Mouse (Mus musculus) embryo, embryonic 10.5 days (tissue): ENCODE data around the gene Snx29.

Experiments used
- DNase-seq: peaks from one replicate; pipeline ENCODE4 v3.0.0-alpha.2; 2015; ENCODE audit warnings: low spot score

Gene Snx29

DNA sequence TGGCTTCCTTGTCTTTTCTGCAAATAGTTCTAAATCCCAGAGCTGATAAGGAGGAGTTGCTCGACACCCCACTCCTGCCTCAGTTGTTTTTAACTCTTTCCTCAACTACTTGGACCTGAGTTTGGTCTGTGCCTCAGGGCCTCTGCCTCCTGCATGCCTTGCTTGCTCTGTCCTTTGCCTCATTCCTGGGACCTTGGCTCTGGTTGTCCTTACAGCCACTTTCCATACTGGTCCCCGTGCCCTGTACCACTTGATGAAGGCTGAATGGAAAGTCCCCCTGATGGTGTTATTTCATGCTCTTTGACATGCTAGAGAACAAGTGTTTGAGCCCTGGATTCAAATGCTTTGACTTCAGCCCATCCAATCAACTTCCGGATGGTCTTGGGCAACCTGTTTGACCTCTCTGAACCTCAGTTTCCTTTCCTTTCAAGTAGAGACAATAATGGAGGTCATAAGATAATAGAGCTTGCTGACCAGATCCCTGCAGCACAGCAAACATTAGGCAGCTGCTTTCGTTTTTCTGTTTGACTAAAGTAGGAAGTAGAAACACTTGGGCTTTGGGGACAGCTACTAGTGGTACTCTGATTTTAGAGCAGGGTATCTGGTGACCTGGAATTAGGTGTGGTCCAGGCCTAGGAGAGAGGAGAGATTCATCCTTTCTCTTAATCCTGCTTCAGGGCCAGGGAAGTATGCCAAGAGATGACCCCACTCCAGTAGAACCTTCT, 365.7 kb downstream of the Snx29 start:
- DNase-seq = no peak

DNA sequence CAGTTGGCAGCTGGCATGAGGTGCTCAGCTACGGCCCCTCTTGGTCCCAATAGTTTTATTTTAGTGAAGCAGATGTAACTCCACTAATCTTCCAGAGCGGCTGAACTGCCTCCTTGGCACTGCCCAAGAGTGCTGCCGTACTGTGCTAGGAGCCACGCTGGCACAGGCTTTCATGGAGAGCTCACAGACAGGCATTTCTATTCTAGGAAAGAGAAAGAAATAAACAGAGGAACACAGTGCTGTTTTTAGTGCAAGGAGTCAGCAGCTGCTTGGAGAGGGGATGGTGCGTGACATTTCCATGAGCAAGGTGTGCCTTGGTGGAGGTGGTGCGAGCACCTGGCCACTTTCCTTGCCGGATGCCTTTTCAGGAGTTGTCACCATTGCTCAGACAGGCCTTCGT, 367.4 kb downstream of the Snx29 start:
- no peak for DNase-seq

DNA sequence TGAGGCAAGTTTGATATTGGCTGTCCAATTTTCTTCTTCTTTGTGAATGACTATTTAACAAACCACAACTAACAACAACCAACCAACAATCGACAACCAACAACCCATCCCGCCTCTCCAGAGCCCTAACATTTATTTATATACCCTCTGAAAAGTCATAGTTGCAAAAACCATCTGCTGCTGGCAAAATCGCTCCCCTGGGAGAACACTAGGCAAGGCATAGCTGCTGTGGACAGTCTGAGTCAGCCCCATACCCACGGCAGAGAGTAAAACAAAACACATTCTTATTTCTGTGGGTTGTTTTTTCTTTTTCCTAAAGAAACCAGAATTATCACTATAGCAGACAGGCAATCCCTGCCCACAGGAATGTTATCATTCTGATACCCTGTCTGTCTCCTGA, 368.0 kb downstream of the Snx29 start:
- DNase-seq = no peak

DNA sequence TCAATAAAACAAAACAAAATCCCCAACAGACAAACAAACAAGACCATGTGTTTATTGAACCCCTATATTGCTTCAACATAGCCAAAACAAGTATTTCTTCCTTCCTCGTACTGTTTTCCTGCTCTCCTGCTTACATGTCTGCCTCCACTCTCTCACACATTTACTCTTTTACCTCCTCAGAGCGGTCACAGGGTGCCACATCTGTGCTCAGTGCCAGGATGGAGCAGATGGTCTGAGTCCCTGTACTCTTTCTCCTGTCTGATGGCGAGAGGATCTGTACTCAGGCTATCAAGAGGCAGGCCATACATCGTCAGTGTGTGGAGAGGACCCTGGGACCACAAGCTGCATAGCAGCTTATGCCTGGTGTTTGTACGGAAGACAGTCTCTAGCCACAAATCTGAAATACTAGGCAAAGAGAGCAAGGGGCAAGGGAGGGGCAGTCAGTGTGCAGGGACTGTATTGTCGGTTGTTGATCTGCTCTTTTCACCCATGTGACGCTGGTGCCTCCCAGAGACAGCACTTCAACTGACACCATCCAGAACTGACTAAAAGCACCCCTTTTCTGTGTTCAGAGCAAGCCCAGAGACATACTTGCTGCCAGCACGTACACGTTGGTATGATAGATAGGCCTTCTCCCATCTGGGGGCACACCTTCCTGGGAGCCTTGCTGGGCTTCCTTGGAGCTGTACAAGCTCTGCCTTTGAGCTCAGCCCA, 368.9 kb downstream of the Snx29 start:
- peak; percentile 9 for DNase-seq

DNA sequence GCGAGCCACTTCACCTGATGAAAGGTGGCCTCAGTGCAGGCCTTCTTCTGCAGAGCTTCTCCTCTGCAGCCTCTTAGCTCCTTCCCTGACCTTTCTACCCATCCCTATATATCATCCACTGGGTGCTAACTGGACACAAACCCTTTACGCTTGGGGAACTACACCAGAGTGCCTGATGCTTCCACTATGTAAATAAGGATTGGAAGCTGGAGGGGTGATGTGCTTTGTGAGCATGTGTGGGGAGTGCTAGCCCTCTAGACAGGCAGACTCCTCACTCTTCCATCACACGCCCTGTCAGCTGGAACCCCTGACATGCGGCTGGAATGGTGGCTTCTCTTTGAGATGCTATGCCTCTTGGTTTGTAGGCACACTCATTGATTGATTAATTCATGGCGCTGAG, 370.0 kb downstream of the Snx29 start:
- no peak for DNase-seq

DNA sequence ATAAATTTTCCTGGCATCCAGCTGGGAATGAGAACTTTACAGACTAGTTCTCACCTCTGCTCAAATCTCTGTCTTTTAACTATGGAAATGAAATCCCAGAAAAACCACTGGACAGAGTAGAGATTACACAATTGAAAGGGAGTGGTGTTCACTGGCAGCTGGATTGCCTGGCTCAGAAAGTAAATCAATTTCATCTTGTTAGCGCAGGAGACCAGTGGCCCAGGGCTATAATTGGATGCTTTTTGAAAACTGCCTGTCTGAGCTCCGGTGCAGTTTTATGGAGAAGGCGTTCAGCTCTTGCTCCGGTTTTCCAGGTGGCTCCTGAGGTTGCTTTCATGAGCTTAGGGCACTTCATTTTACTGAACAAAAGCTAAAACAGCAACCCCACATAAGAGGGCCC, 371.7 kb downstream of the Snx29 start:
- DNase-seq = no peak

DNA sequence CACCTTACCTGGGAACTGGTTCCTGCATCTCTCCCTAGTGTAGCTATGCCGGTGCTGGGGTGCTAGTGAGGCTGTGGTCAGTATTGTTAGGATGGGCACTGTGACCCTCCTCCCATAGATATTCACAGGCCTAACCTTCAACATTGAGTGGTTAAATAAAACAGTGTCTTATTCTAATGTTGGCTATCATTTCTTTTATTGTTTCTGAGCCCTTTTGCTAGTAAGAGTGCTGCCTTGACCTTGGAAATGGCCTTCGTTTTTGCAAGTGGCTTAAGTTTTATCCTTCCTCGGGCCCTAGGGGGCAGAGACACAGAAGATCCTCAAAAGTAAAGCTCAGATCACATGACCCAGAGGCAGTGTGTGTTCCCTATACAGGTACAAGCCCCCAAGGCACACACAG, 374.1 kb downstream of the Snx29 start:
- DNase-seq = no peak

DNA sequence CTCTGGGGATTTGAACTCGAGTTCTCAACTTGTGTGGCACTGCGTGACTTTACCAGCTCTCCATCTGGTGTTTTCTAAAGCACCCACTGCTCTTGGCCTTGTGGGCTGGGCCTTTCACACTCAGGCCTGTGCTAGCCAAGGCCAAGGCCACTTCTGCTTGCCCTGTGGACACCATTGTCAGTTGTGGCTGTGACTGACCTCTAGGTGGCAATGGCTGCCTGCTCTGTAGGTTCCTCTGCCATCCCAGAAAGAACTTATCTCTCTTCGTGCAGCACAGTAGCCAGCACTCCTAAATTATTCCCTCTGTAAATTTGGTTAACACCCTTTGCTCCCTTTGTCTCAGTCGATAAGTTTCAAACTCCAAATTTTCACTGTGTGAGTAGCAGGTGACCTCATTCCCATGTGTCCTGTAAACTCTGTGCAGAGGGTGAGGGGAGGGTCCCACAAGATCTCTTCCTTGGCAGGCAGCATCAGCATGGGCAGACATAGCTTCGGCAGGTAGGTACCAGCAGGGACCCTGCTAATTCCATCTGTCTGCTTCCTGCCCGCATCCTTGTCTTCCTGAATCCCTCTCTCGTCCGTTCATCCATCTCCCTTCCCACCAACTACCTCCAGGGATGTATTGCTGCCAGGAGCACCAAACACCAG, 375.1 kb downstream of the Snx29 start:
- peak; percentile 56 for DNase-seq

DNA sequence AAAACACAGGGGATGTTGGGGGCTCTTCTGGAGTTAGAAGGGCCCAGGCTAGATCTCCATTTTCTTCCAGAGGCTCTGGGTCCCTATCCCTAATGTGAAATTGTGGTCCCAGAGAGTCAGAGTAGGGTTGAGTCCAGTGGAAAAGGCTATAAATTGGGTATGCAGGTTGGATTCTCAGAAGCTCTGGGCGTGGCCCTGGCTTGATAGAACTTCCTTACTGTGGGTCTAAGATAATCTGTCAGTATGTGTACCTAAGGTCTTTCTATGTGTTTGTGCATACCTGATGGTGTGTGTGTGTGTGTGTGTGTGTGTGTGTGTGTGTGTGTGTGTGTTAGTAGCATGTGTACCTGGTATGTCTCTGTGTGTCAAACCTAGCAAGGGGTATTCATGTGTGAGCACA, 378.9 kb downstream of the Snx29 start:
- DNase-seq = no peak

DNA sequence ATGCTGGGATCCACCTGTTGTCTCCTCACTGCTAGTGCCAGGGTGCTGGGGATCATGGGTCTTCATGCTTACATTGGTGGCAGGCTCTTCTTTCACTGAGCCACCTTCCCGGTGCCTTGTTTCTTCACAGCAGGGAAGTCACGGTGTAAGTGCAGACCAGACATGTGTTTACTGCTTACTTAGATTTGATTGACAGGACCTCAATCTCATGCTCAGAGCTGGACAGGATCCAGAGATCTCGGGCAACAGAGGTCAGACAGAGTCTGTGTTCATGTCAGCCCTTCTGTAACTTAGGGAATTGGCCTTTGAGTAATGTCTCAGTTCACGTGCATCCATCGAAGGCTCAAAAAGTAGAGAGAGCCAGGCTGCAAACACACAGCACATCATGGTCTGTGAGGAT, 381.4 kb downstream of the Snx29 start:
- DNase-seq = no peak

DNA sequence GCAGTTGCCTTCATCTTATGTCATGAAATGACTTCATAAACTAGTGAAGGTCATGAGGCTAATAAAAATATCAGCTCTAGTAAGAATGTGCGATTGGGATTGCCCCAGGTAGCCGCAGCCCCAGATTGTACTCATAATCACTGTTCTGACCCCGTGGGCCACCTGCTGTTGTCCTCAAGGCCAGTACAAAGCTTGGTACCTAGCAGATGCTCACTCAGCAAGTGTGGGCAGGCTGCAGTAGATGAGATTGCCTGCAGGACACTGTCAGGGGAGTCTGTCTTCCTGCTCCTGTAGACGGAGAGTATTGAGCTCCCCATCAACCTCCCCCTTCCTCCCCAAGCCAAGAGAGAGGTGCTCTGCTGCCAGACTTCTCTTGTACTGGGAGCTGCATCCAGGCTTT, 382.7 kb downstream of the Snx29 start:
- DNase-seq = no peak

DNA sequence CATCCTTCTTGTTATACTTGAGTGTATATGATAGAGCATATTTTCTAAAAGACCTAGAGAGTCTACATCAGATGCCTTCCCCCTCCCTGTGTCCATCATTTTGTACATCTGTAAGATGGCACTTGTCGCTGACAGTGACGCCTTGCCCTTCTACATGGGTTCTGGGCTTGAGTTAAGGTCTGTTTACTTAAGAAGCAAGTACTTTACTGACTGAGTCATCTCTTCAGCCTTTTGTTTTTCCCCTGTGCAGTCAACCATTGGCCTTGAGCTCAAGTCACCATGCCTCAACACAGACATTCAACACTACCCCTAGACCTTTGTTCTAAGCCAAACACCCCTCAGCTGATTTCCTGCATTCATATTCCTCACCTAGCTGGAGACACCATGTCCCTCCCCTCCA, 385.4 kb downstream of the Snx29 start:
- no peak for DNase-seq

DNA sequence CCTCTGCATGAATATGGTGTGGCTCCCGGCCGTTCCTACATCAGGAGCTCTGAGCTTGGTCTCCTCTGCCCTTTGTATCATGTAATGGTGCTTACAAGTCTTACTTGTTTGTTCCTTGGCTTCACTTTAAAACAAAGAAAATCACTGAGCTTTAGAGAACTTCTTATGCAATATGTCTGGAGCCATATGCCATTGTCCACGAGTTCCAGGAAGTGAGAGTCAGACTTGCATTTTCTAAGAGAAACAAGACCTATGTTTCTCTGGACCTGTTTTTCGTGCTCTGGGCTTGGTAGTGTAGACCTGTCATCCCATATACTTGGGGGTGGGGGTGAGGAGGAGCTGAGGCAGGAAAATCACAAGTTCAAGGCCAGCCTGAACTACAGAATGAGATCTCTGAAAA, 386.7 kb downstream of the Snx29 start:
- no peak for DNase-seq

DNA sequence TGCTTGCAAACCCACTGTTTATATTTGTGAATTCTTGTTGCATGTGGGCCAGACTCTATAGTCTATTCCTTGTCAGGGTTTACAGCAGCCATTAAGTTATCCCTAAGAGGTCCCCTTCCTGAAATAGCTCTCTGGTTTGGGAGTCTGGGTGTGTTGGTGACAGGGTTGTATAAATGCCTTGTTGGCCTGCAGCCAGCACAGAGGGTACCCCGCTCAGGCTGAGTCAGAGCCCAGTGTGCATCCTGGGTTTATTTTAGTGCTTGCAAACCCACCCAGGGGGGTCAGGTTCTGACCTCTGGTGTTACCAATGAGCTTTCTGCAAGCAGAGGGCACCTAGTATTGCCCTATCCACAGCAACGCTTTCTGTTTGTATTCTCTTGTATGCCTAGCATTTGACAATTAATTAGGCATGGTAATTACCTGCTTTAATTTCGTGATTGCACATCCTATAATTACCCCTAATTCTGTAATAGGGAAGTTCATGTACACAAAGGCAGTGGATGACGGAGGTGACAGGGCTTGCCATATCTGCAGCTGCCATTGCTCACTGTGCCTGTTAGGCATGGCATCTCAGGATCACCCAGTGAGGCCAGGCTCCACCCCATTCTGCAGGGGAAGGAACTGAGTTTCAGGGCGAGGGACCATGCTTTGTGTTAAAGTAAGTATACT, 387.4 kb downstream of the Snx29 start:
- DNase-seq = no peak

DNA sequence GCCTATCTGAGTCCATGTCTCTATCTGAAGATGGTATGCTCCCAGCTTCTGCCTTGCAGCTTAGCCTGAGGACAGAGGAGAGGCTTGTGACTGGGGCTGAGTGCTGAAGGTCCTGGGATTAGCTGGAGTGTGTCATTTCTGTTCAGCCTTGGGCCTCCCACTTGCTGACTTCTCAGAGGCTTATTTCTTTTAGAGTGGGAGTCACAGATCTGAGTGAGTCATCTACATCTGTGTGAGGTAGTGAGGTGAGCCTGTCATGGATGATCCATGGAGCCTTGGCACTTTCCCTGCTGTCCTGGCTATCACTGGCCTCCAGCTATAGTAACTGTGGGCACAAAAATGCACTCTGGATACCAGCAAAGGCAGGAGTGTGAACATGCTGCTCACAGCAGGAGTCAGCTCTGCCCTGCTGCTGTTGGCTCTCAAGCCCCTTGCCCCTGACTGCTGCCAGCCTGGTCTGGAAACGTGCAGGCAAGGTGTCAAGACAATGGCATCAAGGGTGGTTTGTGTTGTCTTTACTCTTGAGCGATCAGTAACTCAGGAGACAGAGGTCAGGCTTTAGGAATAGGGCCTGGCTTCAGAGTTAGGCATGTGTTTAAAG, 390.7 kb downstream of the Snx29 start:
- no peak for DNase-seq

DNA sequence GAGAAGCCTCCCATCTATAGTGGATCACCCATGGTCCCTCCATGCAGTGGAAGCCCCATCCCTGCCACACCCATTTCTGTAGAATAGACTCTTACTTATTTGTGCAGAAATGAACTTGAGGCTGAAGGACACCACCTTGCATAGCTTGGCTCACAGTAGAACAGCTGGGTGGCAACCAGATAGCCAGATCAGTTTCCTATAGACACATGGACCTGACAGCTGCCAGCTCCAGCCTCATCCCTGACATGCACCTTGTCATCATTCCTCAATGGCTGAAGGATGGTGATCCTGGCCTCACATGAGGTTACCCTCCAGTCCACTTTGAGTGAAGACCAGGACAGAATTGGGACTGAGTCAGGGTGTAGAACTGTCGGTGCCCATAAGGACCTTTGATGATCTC, 394.2 kb downstream of the Snx29 start:
- DNase-seq = no peak

DNA sequence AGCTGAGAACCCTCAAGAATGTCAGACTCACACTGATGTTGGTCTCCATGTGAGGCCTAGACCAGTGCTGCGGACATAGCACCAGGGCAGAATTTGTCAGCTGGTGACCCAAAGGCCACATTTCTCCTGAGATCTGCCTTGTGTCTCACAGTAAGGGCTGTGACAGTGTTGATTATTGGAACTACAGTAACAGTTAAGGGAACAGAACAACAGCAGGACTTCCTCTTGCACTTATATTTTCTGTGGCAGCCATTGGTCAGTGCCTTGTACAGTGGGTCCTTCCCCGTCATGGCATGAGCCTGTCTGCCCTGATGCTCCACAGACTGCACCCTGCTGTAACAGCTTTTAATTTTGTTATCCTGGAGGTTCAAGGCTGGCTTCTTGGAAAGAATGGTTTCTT, 403.2 kb downstream of the Snx29 start:
- no peak for DNase-seq

DNA sequence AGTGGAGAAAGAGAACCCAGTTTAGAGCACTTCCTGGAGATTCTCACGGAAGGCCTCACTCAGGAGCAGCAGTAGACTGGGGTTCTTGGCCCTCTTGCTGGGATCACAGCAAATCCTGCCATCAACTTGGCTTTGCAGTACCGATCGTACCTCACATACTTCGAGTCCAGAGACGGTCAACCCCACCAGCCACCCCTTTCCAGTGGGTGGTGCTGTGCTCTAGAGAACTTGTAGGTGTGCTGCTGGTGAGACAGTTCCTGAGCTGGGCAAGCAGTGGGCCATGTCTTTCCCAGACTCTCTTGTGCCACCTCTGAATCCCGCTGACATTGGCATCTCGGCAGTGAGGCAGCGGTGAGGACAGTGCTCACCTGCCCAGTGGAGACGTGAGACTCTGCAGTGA, 404.6 kb downstream of the Snx29 start:
- no peak for DNase-seq

DNA sequence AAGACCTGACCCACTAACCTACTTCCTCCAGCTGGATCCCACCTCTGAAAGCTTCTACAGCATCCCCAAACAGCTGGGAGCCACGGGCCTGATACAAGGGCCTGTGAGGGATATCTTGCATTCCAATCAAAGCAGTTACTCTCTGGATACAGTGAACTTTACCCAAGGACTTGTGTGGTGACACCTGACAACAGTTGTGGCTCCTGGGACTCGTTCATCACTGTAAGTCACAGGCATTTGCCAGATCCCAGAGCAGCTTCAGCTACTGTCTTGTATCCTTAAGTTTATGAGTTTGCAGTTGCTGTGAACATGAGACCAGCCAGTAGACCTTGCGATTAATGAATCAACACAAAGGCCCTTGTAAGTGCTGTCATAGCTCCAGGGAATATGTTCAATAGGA, 405.4 kb downstream of the Snx29 start:
- no peak for DNase-seq

DNA sequence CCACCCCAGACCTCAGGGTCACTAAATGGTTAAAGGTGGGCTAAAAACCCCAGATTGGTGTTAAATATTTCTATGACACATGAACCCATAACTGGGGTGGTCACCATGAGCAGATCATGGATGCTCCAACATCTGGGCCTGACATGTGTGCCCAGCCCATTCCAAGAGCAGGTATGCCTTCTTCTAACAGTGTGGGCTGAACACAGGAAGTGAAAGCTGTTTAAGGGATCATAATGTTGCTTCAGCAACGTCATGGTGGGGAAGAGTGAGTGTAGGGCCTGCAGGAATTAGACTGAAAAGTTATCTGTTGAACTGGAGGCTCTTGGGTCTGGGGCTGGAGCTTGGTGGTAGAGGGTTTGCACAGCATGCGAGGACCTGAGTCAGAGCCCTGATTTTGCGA, 405.9 kb downstream of the Snx29 start:
- no peak for DNase-seq

DNA sequence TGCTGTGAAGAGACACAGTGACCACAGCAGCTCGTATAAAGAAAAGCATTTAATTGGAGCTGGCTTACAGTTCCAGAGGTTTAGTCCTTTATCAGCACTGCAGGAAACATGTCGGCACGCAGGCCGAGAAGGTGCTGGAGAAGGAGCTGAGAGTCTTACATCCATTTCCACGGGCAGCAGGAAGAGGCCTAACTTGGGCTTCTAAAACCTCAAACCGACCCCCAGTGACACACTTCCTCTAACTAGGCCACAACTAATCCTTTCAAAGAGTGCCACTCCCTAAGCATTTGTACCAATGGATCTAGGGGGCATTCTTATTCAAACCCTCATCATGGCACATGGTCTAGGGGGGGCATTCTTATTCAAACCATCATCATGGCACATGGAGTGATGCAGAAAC, 406.4 kb downstream of the Snx29 start:
- no peak for DNase-seq

DNA sequence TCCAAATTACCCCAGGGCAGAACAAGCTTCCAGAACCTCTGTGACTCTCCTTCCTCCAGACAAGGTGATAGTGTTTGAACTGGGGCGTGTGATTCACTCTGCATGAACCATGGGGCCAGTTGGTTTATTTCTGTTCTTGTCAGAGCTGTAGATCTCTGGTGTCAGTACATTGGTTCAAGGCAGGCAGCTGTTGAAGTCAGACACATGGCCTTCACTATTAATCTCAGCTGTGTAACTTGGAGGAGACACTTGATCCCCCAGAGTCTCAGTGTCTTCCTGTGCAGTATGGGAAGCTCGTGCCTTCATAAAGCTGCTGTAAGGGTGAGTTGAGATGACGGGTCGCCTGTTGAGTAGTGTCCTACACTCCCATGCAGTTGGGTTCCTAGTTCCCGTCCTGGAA, 407.1 kb downstream of the Snx29 start:
- DNase-seq = no peak
